Mouse (Mus musculus): Measurements from ENCODE around the gene Cchcr1.

The Cchcr1 gene

GRCm38 (mm10) chr17:35556812-35557211, 39.9 kb downstream of the Cchcr1 start:
- DNase-seq: no peak

GRCm38 (mm10) chr17:35557351-35557750, 40.5 kb downstream of the Cchcr1 start:
- no peak for DNase-seq

- DNase-seq: no peak
These were observed 41.3 kb downstream of the Cchcr1 start for GRCm38 (mm10) chr17:35558216-35558615.

GRCm38 (mm10) chr17:35567150-35567549, 50.2 kb downstream of the Cchcr1 start, which contains the start of gene 2300002M23Rik:
2300002M23Rik (plus strand) TSS chr17:35567450.
- DNase-seq: no peak

- DNase-seq: no peak
These were observed 50.9 kb downstream of the Cchcr1 start for GRCm38 (mm10) chr17:35567767-35568166.

- no peak for DNase-seq
These were observed 52.4 kb downstream of the Cchcr1 start for GRCm38 (mm10) chr17:35569091-35569944.

GRCm38 (mm10) chr17:35570836-35571235, 53.9 kb downstream of the Cchcr1 start:
- DNase-seq: no peak

GRCm38 (mm10) chr17:35571477-35571876, 54.6 kb downstream of the Cchcr1 start:
- DNase-seq: no peak

GRCm38 (mm10) chr17:35578211-35578610, 61.3 kb downstream of the Cchcr1 start:
- DNase-seq: no peak
